Mouse (Mus musculus) midbrain, embryonic 11.5 days (tissue): ENCODE results near the gene Mslnl. TPM values are rescaled to one million over a fixed set of nuclear protein-coding genes. Genes with fewer than 3 reads are reported as not detected.

Source experiments
- ATAC-seq: fragments of 200-750 bp; cut with Nextera tagmentation; 2 replicates; pipeline ENCODE4 v1.8.0; 2017; ENCODE audit warnings: moderate TSS enrichment, moderate library complexity; ENCODE audit not compliant: low FRiP score
- DNase-seq: peaks from one replicate; pipeline ENCODE4 v3.0.0; 2015; ENCODE audit warnings: low spot score; ENCODE audit errors: missing footprints
- H3K27ac ChIP-seq: fragments of 300-500 bp; sonication (generic); 2 replicates; pipeline ENCODE4 v1.5.1; 2014; ENCODE audit warnings: low read depth, low read length
- H3K27me3 ChIP-seq: fragments of 300-500 bp; sonication (generic); 2 replicates; pipeline ENCODE4 v1.6.1; 2014; ENCODE audit warnings: mild to moderate bottlenecking, low read length, moderate library complexity, mixed read lengths; ENCODE audit not compliant: control insufficient read depth, insufficient read depth
- H3K36me3 ChIP-seq: fragments of 300-500 bp; sonication (generic); 2 replicates; pipeline ENCODE4 v1.6.1; 2014; ENCODE audit warnings: mild to moderate bottlenecking, low read length, moderate library complexity, mixed read lengths; ENCODE audit not compliant: control insufficient read depth, insufficient read depth
- H3K4me1 ChIP-seq: fragments of 300-500 bp; sonication (generic); 2 replicates; pipeline ENCODE4 v1.6.1; 2014; ENCODE audit warnings: low read length; ENCODE audit not compliant: control insufficient read depth, insufficient read depth
- H3K4me2 ChIP-seq: fragments of 300-500 bp; sonication (generic); 2 replicates; pipeline ENCODE4 v1.6.1; 2014; ENCODE audit warnings: mild to moderate bottlenecking, moderate library complexity
- H3K4me3 ChIP-seq: fragments of 300-500 bp; sonication (generic); 2 replicates; pipeline ENCODE4 v1.5.1; 2014; ENCODE audit warnings: low read depth, low read length
- H3K9ac ChIP-seq: fragments of 300-500 bp; sonication (generic); 2 replicates; pipeline ENCODE4 v1.6.1; 2014; ENCODE audit warnings: low read length
- H3K9me3 ChIP-seq: fragments of 300-500 bp; sonication (generic); 2 replicates; pipeline ENCODE4 v1.6.1; 2016; ENCODE audit warnings: low read length; ENCODE audit not compliant: control insufficient read depth
- WGBS: fragments of 180-500 bp; shearing (Covaris S2); extraction: QIAGEN DNeasy Blood & Tissue Kit; methylation state at CpG from one replicate; pipeline ENCODE4 v1.1.7; 2014; 5-methylcytosine and 5-hydroxymethylcytosine counted together
- polyA plus RNA-seq: library from polyadenylated mRNA; unstranded; fragments of >200 nt; fragmentation: Nextera tagmentation; extraction: Ambion mirVana; gene quantifications from 2 replicates; pipeline ENCODE4 v1.2.1, GENCODE M21; 2014

Gene Mslnl
- polyA plus RNA-seq, 1 experiment from 2014 or later = not detected

DNA sequence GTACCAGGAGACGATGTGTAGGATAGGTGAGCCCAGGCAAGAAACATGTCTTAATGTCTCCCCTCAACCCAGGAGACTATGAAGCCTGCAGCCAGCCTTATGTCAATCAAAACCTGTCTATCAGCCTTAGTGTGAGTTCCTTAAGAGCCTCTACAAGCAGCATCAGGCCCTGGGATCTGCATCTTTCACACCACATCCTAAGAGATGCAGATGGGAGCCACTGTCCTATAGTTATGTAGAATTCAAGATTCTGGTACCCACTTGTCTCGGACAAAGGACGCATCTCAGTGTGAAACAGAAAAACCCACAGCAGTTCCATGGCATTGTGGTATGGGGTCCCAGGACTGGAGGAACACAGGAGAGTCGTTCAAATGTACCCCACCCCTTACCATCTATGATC, 19.2 kb downstream of the Mslnl start:
- no peak for ATAC-seq
- Histone ChIP-seq H3K4me1 (no peaks in the 10 kb centered on the region), H3K36me3 (no peaks in the 10 kb centered on the region), H3K27ac (no peak overlapping the region), H3K4me3 (no peak overlapping the region), H3K27me3 (no peaks in the 10 kb centered on the region), H3K9ac (no peak overlapping the region; the same call in 1 of the 2 replicates), H3K4me2 (no peak overlapping the region), H3K9me3 (no peaks in the 10 kb centered on the region)
- WGBS = 83% methylated on average over 4 of the region's 4 CpGs
- DNase-seq = no peak

- H3K27me3 ChIP-seq = no peaks in the 10 kb centered on the region
- H3K27ac ChIP-seq = no peak overlapping the region
- no peak overlapping the region for H3K9ac ChIP-seq
- H3K4me3 ChIP-seq = no peak overlapping the region
- no peaks in the 10 kb centered on the region for H3K4me1 ChIP-seq
- DNase-seq (no peak), ATAC-seq (no peak)
- no peak overlapping the region for H3K4me2 ChIP-seq
- no peaks in the 10 kb centered on the region for H3K36me3 ChIP-seq
- no peaks in the 10 kb centered on the region for H3K9me3 ChIP-seq
- WGBS = 70% methylated on average over 4 of the region's 4 CpGs
Observed at GRCm38 (mm10) chr17:25755627-25756377, 20.0 kb downstream of the Mslnl start.

- ATAC-seq (no peak), DNase-seq (no peak)
- WGBS = 88% methylated on average over 9 of the region's 9 CpGs
- no peak overlapping the region for H3K27ac ChIP-seq
- no peak overlapping the region for H3K4me2 ChIP-seq
- no peaks in the 10 kb centered on the region for H3K4me1 ChIP-seq
- no peak overlapping the region for H3K4me3 ChIP-seq
- no peaks in the 10 kb centered on the region for H3K9me3 ChIP-seq
- H3K9ac ChIP-seq = no peak overlapping the region
- no peaks in the 10 kb centered on the region for H3K36me3 ChIP-seq
- H3K27me3 ChIP-seq = no peaks in the 10 kb centered on the region
Observed at GRCm38 (mm10) chr17:25756378-25757242, 20.8 kb downstream of the Mslnl start.

DNA sequence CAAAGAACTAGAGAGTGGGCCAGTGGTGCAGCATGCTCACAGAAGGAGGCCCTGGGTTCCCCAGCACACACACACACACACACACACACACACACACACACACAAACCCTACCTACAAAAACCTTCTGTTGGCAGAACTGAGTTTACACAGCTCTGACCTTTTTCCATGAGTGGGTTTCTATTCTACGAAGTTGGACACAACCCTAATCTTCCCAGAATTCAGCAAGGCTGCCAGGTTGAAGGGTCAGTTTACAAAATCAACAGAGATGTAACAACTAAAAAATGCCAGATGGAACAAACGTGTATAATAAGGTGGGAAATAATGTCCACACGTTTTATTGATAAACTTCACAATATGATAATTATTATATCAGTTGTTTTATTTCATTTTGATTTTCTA, 21.8 kb downstream of the Mslnl start:
- Histone ChIP-seq H3K9ac (no peak overlapping the region), H3K4me2 (no peak overlapping the region), H3K27ac (no peak overlapping the region), H3K4me1 (0 out of 2 replicates have a peak, but pooled peaks cover 5% of the 10 kb centered on the region), H3K27me3 (no peaks in the 10 kb centered on the region), H3K36me3 (no peaks in the 10 kb centered on the region), H3K9me3 (no peaks in the 10 kb centered on the region), H3K4me3 (no peak overlapping the region)
- DNase-seq (no peak), ATAC-seq (no peak)
- 84% methylated on average over 3 of the region's 3 CpGs for WGBS

- H3K27me3 ChIP-seq = peaks cover 4% of the 10 kb centered on the region
- H3K9me3 ChIP-seq = no peaks in the 10 kb centered on the region
- DNase-seq = no peak
- WGBS = 86% methylated on average over 8 of the region's 8 CpGs
- no peak overlapping the region for H3K4me2 ChIP-seq
- 0 out of 2 replicates have a peak, but pooled peaks cover 5% of the 10 kb centered on the region for H3K4me1 ChIP-seq
- no peak overlapping the region for H3K9ac ChIP-seq
- H3K36me3 ChIP-seq = no peaks in the 10 kb centered on the region
- no peak overlapping the region for H3K27ac ChIP-seq
- no peak for ATAC-seq
- no peak overlapping the region for H3K4me3 ChIP-seq
Observed at GRCm38 (mm10) chr17:25760148-25760547, 24.3 kb downstream of the Mslnl start.

- no peak for ATAC-seq
- Histone ChIP-seq H3K27ac (no peak overlapping the region), H3K4me1 (0 out of 2 replicates have a peak, but pooled peaks cover 5% of the 10 kb centered on the region), H3K4me3 (no peak overlapping the region), H3K4me2 (no peak overlapping the region), H3K9ac (no peak overlapping the region), H3K27me3 (peaks cover 4% of the 10 kb centered on the region), H3K36me3 (no peaks in the 10 kb centered on the region), H3K9me3 (no peaks in the 10 kb centered on the region)
- 33% methylated on average over 4 of the region's 4 CpGs for WGBS
- DNase-seq = no peak
Observed at GRCm38 (mm10) chr17:25761561-25761970, 25.7 kb downstream of the Mslnl start.

GRCm38 (mm10) chr17:25762591-25762990, 26.7 kb downstream of the Mslnl start:
- WGBS = 40% methylated on average over 3 of the region's 3 CpGs
- no peak overlapping the region for H3K9ac ChIP-seq
- H3K4me2 ChIP-seq = no peak overlapping the region
- peaks cover 4% of the 10 kb centered on the region for H3K27me3 ChIP-seq
- no peak for DNase-seq
- no peaks in the 10 kb centered on the region for H3K9me3 ChIP-seq
- H3K4me1 ChIP-seq = 0 out of 2 replicates have a peak, but pooled peaks cover 5% of the 10 kb centered on the region
- H3K4me3 ChIP-seq = no peak overlapping the region
- H3K36me3 ChIP-seq = no peaks in the 10 kb centered on the region
- no peak overlapping the region for H3K27ac ChIP-seq
- no peak for ATAC-seq

GRCm38 (mm10) chr17:25765886-25766285, 30.0 kb downstream of the Mslnl start:
- ATAC-seq (no peak), DNase-seq (no peak)
- H3K4me1 ChIP-seq = 0 out of 2 replicates have a peak, but pooled peaks cover 5% of the 10 kb centered on the region
- H3K9me3 ChIP-seq = no peaks in the 10 kb centered on the region
- H3K27ac ChIP-seq = no peak overlapping the region
- 62% methylated on average over 5 of the region's 5 CpGs for WGBS
- peaks cover 7% of the 10 kb centered on the region for H3K27me3 ChIP-seq
- H3K4me3 ChIP-seq = no peak overlapping the region
- no peak overlapping the region for H3K9ac ChIP-seq
- no peak overlapping the region for H3K4me2 ChIP-seq
- H3K36me3 ChIP-seq = no peaks in the 10 kb centered on the region

DNA sequence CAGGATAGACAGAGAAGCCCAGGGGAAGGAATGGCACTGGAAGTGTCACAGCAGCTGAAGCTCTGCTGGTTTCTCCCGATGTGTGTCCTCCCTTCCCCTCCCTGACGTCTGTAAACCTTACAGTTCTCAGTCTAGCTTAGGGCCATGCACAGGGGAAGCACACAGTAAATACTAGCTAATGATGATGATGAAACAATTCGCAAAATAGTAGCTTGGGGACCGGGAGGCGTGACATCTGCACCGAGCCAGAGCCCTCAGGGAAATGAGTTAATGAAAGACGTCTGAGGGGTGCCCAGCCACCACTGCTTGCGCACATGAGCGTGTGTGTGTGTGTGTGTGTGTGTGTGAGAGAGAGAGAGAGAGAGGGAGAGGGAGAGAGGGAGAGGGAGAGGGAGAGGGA, 33.5 kb downstream of the Mslnl start:
- H3K4me3 ChIP-seq = no peak overlapping the region
- ATAC-seq (no peak), DNase-seq (no peak)
- H3K9ac ChIP-seq = no peak overlapping the region
- H3K27ac ChIP-seq = no peak overlapping the region
- peaks cover 4% of the 10 kb centered on the region; the same call in 1 of the 2 replicates for H3K4me1 ChIP-seq
- whole genome bisulfite sequencing = 69% methylated on average over 9 of the region's 9 CpGs
- H3K4me2 ChIP-seq = no peak overlapping the region
- H3K36me3 ChIP-seq = no peaks in the 10 kb centered on the region
- H3K27me3 ChIP-seq = 0 out of 2 replicates have a peak, but pooled peaks cover 3% of the 10 kb centered on the region
- no peaks in the 10 kb centered on the region for H3K9me3 ChIP-seq
